Mouse (Mus musculus): ENCODE measurements around the gene Midn. TPM values are rescaled to one million over a fixed set of nuclear protein-coding genes. Genes with fewer than 3 reads are reported as not detected.
"Not testable (repeated sequence)": the region's sequence is repeated elsewhere in the genome, so short reads cannot be mapped to it uniquely, and the experiment has no call there.

The Midn gene
- polyA plus RNA-seq, 1 experiment from 2014 or later, result 19.4 TPM

DNA sequence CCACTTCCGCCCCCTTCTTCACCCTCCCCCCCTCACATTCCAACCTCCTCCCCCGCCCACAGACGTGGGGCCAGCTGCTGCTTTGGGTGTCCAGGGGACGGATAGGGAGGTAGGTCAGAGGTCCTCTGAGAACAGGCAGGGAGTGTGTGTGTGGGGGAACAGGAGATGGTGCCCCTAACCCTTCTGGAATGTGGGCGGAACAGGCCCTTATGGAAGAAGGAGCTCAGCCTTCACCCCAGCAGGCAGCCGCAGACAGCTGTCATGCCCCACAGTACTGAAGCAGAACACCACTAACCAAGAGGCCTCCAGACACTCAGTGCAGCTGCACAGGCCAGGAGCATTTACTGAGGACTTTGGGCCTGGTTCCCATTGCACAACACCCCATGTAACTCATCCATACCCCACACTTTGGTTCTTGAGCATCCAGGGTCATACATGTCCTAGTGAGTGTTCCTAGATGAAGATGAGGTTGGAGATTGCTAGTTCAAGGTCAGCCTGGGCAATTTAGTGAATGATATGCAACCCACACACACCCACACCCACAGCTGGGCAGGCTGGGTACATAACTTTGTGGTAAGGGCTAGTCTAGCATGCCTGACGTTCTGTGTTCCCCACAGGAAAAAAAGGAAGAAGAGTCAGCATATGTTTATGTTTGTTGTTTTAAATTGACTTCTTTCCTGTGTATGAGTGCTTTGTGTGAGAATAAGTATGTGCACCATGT is 13.6 kb downstream of the Midn start:
- 11% methylated on average over 7 of the region's 7 CpGs for WGBS
- no peaks in the 10 kb centered on the region for H3K27me3 ChIP-seq (replicated peaks)
- H3K4me1 ChIP-seq, result peaks cover 81% of the 10 kb centered on the region
- H3K36me3 ChIP-seq, result peaks cover 11% of the 10 kb centered on the region
- no peak for ATAC-seq (ENCODE audit: low FRiP score)
- H3K27ac ChIP-seq (replicated peaks), result peak overlapping the region; percentile 89
- H3K4me2 ChIP-seq, result peak overlapping the region; percentile 78
- H3K4me3 ChIP-seq (replicated peaks), result peak overlapping the region; percentile 44; the same call in 1 of the 2 replicates
- H3K9me3 ChIP-seq (replicated peaks), result no peaks in the 10 kb centered on the region
- peak overlapping the region; percentile 36; the same call in 1 of the 2 replicates for H3K9ac ChIP-seq (replicated peaks)

GRCm38 (mm10) chr10:80162243-80162608 is 14.2 kb downstream of the Midn start:
- no peak for ATAC-seq (ENCODE audit: low FRiP score)
- Histone ChIP-seq H3K4me3 (replicated peaks) (no peak overlapping the region), H3K27me3 (replicated peaks) (no peaks in the 10 kb centered on the region), H3K4me2 (no peak overlapping the region), H3K27ac (replicated peaks) (peak overlapping the region; percentile 89), H3K4me1 (peaks cover 81% of the 10 kb centered on the region), H3K36me3 (peaks cover 6% of the 10 kb centered on the region), H3K9me3 (replicated peaks) (no peaks in the 10 kb centered on the region), H3K9ac (replicated peaks) (no peak overlapping the region)
- 82% methylated on average over 3 of the region's 3 CpGs for whole genome bisulfite sequencing

DNA sequence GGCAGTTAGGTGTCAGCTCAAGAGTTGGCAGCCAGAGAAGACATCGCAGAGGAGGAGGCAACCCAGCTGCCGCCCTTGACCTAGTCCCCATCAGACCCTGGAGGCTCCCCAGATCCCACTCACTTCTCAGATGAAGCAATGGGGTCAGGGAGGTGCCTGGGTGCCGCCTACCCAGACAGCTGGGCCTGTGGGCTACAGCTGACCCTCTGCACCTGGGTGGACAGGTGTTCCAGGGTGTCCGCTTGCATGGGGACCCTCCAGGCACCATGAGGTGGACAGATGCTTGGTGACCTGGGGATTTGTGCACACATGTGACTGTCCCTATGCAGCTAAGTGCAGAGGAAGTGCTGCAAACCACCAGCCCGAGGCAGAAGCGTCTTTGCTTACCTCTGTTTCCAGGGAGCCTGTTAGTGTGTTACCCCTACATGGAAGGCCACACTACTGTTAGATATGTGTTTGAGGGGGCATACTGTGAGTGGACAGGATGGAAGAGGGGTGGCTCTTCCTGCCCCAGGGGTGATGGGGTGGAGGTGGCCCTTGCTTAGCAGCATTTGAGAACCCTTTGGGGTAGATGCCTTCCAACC is 14.7 kb downstream of the Midn start:
- H3K9ac ChIP-seq (replicated peaks), result no peak overlapping the region
- WGBS, result 76% methylated on average over 6 of the region's 6 CpGs
- no peak for ATAC-seq (ENCODE audit: low FRiP score)

GRCm38 (mm10) chr10:80163721-80164120 is 15.6 kb downstream of the Midn start:
- Histone ChIP-seq H3K4me1 (peaks cover 74% of the 10 kb centered on the region), H3K36me3 (no peaks in the 10 kb centered on the region), H3K4me3 (replicated peaks) (peak overlapping the region; percentile 48; the same call in 1 of the 2 replicates), H3K9ac (replicated peaks) (peak overlapping the region; percentile 67; the same call in 1 of the 2 replicates), H3K27ac (replicated peaks) (peak overlapping the region; percentile 90), H3K9me3 (replicated peaks) (no peaks in the 10 kb centered on the region), H3K27me3 (replicated peaks) (no peaks in the 10 kb centered on the region), H3K4me2 (peak overlapping the region; percentile 96)
- 77% methylated on average over 8 of the region's 8 CpGs for WGBS
- no peak for ATAC-seq (ENCODE audit: low FRiP score)

More for the DNA sequence above, 14.7 kb downstream of the Midn start:
- Histone ChIP-seq H3K9me3 (replicated peaks) (no peaks in the 10 kb centered on the region), H3K4me1 (peaks cover 78% of the 10 kb centered on the region), H3K27ac (replicated peaks) (no peak overlapping the region), H3K4me2 (no peak overlapping the region), H3K36me3 (peaks cover 3% of the 10 kb centered on the region; the same call in 1 of the 2 replicates), H3K27me3 (replicated peaks) (no peaks in the 10 kb centered on the region), H3K4me3 (replicated peaks) (no peak overlapping the region)

- Histone ChIP-seq H3K36me3 (no peaks in the 10 kb centered on the region), H3K27me3 (replicated peaks) (no peaks in the 10 kb centered on the region), H3K4me3 (replicated peaks) (peak overlapping the region; percentile 48), H3K4me2 (peak overlapping the region; percentile 96), H3K27ac (replicated peaks) (peak overlapping the region; percentile 90), H3K4me1 (peaks cover 74% of the 10 kb centered on the region), H3K9me3 (replicated peaks) (no peaks in the 10 kb centered on the region), H3K9ac (replicated peaks) (peak overlapping the region; percentile 67)
- 8% methylated on average over 43 of the region's 44 CpGs for WGBS
- ATAC-seq (ENCODE audit: low FRiP score), result peak; percentile 1; the same call in 1 of the 2 replicates
Observed at GRCm38 (mm10) chr10:80164161-80164997, 16.3 kb downstream of the Midn start.

DNA sequence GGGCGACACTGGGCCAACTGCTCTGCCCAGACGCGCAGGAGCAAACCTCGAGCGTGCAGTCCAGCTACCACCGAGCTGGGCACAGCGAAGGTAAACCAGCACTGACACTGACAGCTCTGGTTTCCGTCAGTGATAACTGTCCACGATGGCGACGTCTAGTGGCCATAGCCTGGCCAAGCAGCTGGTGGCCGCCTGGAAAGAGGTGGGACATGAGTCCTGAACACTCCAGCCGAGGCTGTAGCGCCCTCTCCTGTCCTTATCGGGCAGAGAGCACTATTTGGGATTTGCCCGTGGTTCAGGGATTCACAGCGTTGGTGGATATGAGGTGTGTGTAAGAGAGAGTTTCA is 16.9 kb downstream of the Midn start:
- Histone ChIP-seq H3K36me3 (peaks cover 3% of the 10 kb centered on the region), H3K27me3 (replicated peaks) (no peaks in the 10 kb centered on the region), H3K27ac (replicated peaks) (peak overlapping the region; percentile 90), H3K4me2 (peak overlapping the region; percentile 96), H3K9ac (replicated peaks) (peak overlapping the region; percentile 67), H3K4me3 (replicated peaks) (peak overlapping the region; percentile 48), H3K9me3 (replicated peaks) (no peaks in the 10 kb centered on the region), H3K4me1 (peaks cover 77% of the 10 kb centered on the region)
- peak; percentile 64 for ATAC-seq (ENCODE audit: low FRiP score)
- under 1% methylated on average over 17 of the region's 17 CpGs for WGBS

DNA sequence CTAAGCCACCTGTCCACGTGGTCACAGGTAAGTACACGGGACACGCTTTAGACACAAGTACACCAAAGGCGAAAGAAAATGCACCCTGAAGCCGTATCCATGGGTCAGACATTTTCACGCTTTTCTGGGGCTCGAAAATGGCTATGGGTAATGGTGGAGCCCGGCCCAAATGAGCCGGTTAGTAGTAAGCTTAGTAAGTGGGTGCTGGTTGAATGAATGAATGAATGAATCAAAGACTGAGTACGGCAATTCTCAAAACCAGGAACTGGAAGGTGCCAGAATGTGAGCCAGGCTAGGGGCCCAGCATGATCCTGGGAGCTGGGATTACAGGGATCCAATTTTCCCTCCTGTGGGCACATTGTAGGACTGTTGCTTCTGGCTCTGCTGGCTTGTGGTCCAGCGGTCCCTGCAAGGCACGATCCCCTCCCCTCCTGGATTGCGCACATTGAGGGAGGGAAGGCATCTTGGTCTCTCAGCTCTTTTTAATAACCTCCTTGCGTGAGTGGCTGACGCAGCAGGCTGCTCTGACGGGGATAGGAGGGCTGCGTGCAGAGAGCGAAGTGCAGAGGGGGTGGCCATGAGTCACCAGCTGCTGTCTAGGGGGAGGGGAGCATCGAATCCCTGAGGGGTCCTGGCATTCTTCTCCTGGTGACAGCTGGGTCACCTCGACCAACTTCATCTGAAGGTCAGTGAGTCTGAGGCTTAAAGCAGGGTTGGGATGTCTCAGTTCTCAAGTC is 17.5 kb downstream of the Midn start, which contains the start of gene Cirbp:
Gene Cirbp, plus strand, starts transcription at position 594 of the 737 bp plus-strand sequence.
- no peaks in the 10 kb centered on the region for H3K9me3 ChIP-seq (replicated peaks)
- H3K27ac ChIP-seq (replicated peaks), result peak within 1 kb of the TSS; percentile 90
- H3K4me1 ChIP-seq, result peaks cover 77% of the 10 kb centered on the region
- WGBS, result 9% methylated on average over 20 of the region's 20 CpGs
- peak within 1 kb of the TSS; percentile 90 for H3K4me3 ChIP-seq (replicated peaks)
- peak within 1 kb of the TSS; percentile 96 for H3K4me2 ChIP-seq
- H3K36me3 ChIP-seq, result peaks cover 9% of the 10 kb centered on the region
- H3K9ac ChIP-seq (replicated peaks), result peak within 1 kb of the TSS; percentile 67
- H3K27me3 ChIP-seq (replicated peaks), result no peaks in the 10 kb centered on the region
- peak; percentile 7; the same call in 1 of the 2 replicates for ATAC-seq (ENCODE audit: low FRiP score)

- not testable (repeated sequence) for ATAC-seq (ENCODE audit: low FRiP score); H3K27me3 ChIP-seq (replicated peaks); H3K9me3 ChIP-seq (replicated peaks)
- Histone ChIP-seq H3K27ac (replicated peaks) (peak overlapping the region; percentile 90), H3K36me3 (peaks cover 14% of the 10 kb centered on the region), H3K4me3 (replicated peaks) (peak overlapping the region; percentile 48), H3K4me2 (peak overlapping the region; percentile 96), H3K4me1 (peaks cover 75% of the 10 kb centered on the region), H3K9ac (replicated peaks) (peak overlapping the region; percentile 67)
- 90% methylated on average over 4 of the region's 4 CpGs for WGBS
Observed at GRCm38 (mm10) chr10:80166136-80166535, 18.1 kb downstream of the Midn start.

- peak overlapping the region; percentile 100 for H3K9ac ChIP-seq (replicated peaks)
- peak overlapping the region; percentile 100 for H3K27ac ChIP-seq (replicated peaks)
- H3K27me3 ChIP-seq (replicated peaks), result no peaks in the 10 kb centered on the region
- H3K4me3 ChIP-seq (replicated peaks), result peak overlapping the region; percentile 90
- peak overlapping the region; percentile 96 for H3K4me2 ChIP-seq
- ATAC-seq (ENCODE audit: low FRiP score), result peak; percentile 92
- peaks cover 25% of the 10 kb centered on the region for H3K36me3 ChIP-seq
- H3K9me3 ChIP-seq (replicated peaks), result no peaks in the 10 kb centered on the region
- WGBS, result 0% methylated on average over 55 of the region's 55 CpGs
- H3K4me1 ChIP-seq, result peaks cover 77% of the 10 kb centered on the region
Observed at GRCm38 (mm10) chr10:80167460-80168037, 19.5 kb downstream of the Midn start.

- peaks cover 25% of the 10 kb centered on the region for H3K36me3 ChIP-seq
- H3K4me1 ChIP-seq, result peaks cover 79% of the 10 kb centered on the region
- peak overlapping the region; percentile 90 for H3K4me3 ChIP-seq (replicated peaks)
- H3K9ac ChIP-seq (replicated peaks), result peak overlapping the region; percentile 100
- H3K27me3 ChIP-seq (replicated peaks), result no peaks in the 10 kb centered on the region
- WGBS, result under 1% methylated on average over 47 of the region's 48 CpGs
- H3K4me2 ChIP-seq, result peak overlapping the region; percentile 96
- H3K9me3 ChIP-seq (replicated peaks), result no peaks in the 10 kb centered on the region
- H3K27ac ChIP-seq (replicated peaks), result peak overlapping the region; percentile 100
- ATAC-seq (ENCODE audit: low FRiP score), result peak; percentile 49
Observed at GRCm38 (mm10) chr10:80168038-80168661, 20.1 kb downstream of the Midn start.

All from neural tube, embryonic 15.5 days (tissue).